Mouse (Mus musculus) liver, postnatal 0 days (tissue): Measurements from ENCODE around the gene Eefsec. TPM values are rescaled to one million over a fixed set of nuclear protein-coding genes. Genes with fewer than 3 reads are reported as not detected.
A peak's percentile ranks its signal among the peaks of the same experiment; 100 is the strongest.

Experiments
- ATAC-seq: fragments of 200-750 bp; cut with Nextera tagmentation; 2 replicates; pipeline ENCODE4 v1.8.0; 2017; ENCODE audit warnings: mild to moderate bottlenecking, moderate library complexity
- DNase-seq: peaks from one replicate; pipeline ENCODE4 v3.0.0-alpha.2; 2016
- H3K27ac ChIP-seq: fragments of 300-500 bp; sonication (generic); 2 replicates; pipeline ENCODE4 v1.5.1; 2014; ENCODE audit warnings: antibody characterized with exemption, moderate library complexity, mild to moderate bottlenecking, low read depth
- H3K27me3 ChIP-seq: fragments of 300-500 bp; sonication (generic); 2 replicates; pipeline ENCODE4 v1.6.1; 2014; ENCODE audit warnings: low read length, control low read depth, mixed read lengths; ENCODE audit not compliant: insufficient read depth
- H3K36me3 ChIP-seq: fragments of 300-500 bp; sonication (generic); replicated peaks from 2 replicates; pipeline ENCODE4 v1.6.1; 2014; ENCODE audit warnings: mild to moderate bottlenecking, control low read depth, low read length, moderate library complexity, mixed read lengths; ENCODE audit not compliant: insufficient read depth
- H3K4me1 ChIP-seq: fragments of 300-500 bp; sonication (generic); 2 replicates; pipeline ENCODE4 v1.6.1; 2014; ENCODE audit warnings: antibody characterized with exemption, mild to moderate bottlenecking, control low read depth; ENCODE audit not compliant: insufficient read depth
- H3K4me2 ChIP-seq: fragments of 300-500 bp; sonication (generic); 2 replicates; pipeline ENCODE4 v1.6.1; 2014; ENCODE audit warnings: low read depth, mild to moderate bottlenecking, low read length, moderate library complexity, mixed read lengths
- H3K4me3 ChIP-seq: fragments of 300-500 bp; sonication (generic); 2 replicates; pipeline ENCODE4 v1.5.1; 2014; ENCODE audit warnings: low read depth, low read length
- H3K9ac ChIP-seq: fragments of 300-500 bp; sonication (generic); replicated peaks from 2 replicates; pipeline ENCODE4 v1.6.1; 2014; ENCODE audit warnings: mild to moderate bottlenecking, moderate library complexity
- H3K9me3 ChIP-seq: fragments of 300-500 bp; sonication (generic); 2 replicates; pipeline ENCODE4 v1.6.1; 2016; ENCODE audit warnings: mild to moderate bottlenecking, control low read depth, low read length, mixed read lengths
- CTCF ChIP-seq: sonication (generic); IDR thresholded peaks from 2 replicates; pipeline ENCODE4 v1.5.1; 2016; ENCODE audit warnings: antibody characterized with exemption, low read depth
- EP300 ChIP-seq: IDR thresholded peaks from 2 replicates; pipeline ENCODE4 v1.6.1; 2016; ENCODE audit warnings: antibody characterized with exemption, low read depth, mild to moderate bottlenecking
- WGBS: fragments of 180-500 bp; shearing (Covaris S2); extraction: QIAGEN DNeasy Blood & Tissue Kit; methylation state at CpG from one replicate; pipeline ENCODE4 v1.1.7; 2014; ENCODE audit not compliant: insufficient replicate concordance; 5-methylcytosine and 5-hydroxymethylcytosine counted together
- polyA plus RNA-seq: library from polyadenylated mRNA; unstranded; fragments of >200 nt; fragmentation: Nextera tagmentation; extraction: Ambion mirVana; gene quantifications from 2 replicates; pipeline ENCODE4 v1.2.1, GENCODE M21; 2015

The Eefsec gene
- polyA plus RNA-seq, 1 experiment from 2014 or later: 19.1 TPM

DNA sequence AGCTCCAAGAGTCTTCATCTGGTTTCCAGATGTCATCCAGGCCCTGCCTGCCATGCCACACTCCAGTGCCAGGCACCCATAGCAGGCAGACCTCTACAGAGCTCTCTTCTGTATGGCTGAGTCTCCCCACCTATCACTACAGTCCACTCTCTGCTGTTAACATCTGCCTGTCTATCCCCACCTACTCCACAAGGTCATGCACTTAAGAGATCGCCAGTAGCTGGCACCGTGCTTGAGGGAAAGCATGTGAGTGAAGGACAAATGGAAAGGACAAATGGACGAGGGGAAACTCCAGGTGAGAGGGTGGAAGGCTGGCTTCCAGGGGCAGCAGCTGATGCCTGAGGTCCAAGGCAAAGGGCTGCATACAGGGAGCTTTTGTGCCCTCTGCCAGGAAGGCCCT is 90.5 kb downstream of the Eefsec start:
- ATAC-seq (no peak), DNase-seq (no peak)
- no peak overlapping the region for H3K27ac ChIP-seq
- no peak for TF ChIP-seq EP300
- no peak for TF ChIP-seq CTCF
- WGBS: 70% methylated on average over 3 of the region's 3 CpGs
- no peak overlapping the region for H3K9ac ChIP-seq
- no peak overlapping the region for H3K4me2 ChIP-seq
- no peak overlapping the region for H3K4me3 ChIP-seq
- no peaks in the 10 kb centered on the region for H3K36me3 ChIP-seq
- no peaks in the 10 kb centered on the region for H3K9me3 ChIP-seq
- no peaks in the 10 kb centered on the region for H3K4me1 ChIP-seq
- H3K27me3 ChIP-seq: no peaks in the 10 kb centered on the region

DNA sequence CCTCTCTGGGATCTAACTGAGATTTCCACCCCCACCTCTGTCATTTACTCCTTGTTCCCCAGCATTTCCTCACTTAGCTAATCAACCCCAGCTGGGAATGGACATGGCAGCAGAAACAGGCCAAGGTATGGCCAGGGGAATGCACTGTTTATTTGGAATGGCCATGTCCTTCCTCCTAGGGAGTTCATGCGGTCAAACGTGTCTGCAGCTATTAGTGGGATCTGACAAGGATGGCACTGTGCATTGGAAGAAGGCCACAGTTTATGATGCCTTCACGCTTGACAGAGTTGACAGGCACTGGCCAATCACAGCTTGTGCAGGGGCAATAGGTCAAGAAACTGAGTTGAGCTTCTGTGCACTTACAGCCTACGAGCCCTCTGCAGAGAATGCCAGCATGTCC is 93.8 kb downstream of the Eefsec start:
- TF ChIP-seq EP300: no peak
- TF ChIP-seq CTCF: no peak
- Histone ChIP-seq H3K27me3 (no peaks in the 10 kb centered on the region), H3K9ac (no peak overlapping the region), H3K4me3 (no peak overlapping the region), H3K9me3 (no peaks in the 10 kb centered on the region), H3K27ac (no peak overlapping the region), H3K4me2 (no peak overlapping the region), H3K4me1 (no peaks in the 10 kb centered on the region), H3K36me3 (no peaks in the 10 kb centered on the region; the same call in 1 of the 2 replicates)
- ATAC-seq (no peak), DNase-seq (no peak)
- 78% methylated on average over 4 of the region's 4 CpGs for WGBS

DNA sequence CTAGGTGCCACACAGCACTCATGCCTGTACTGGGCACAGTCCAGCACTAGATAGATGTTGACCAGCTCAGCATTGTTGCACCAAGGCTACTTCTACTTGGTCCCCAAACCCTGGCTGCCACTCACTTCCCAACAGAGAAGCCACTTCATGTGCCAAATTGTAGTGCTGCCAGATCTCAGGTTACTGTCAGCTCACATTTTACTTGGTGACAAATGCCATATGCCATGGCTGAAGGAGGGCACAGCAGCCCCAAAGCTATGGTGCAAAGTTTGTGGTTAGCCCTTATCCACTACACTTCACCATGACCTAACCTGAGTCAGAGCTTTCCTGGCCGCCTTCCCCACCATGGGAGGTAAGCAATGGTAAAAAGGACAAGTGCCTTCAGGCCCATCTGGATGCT is 99.6 kb downstream of the Eefsec start:
- no peak for DNase-seq
- no peak for ATAC-seq
- no peak for TF ChIP-seq EP300
- TF ChIP-seq CTCF: no peak

DNA sequence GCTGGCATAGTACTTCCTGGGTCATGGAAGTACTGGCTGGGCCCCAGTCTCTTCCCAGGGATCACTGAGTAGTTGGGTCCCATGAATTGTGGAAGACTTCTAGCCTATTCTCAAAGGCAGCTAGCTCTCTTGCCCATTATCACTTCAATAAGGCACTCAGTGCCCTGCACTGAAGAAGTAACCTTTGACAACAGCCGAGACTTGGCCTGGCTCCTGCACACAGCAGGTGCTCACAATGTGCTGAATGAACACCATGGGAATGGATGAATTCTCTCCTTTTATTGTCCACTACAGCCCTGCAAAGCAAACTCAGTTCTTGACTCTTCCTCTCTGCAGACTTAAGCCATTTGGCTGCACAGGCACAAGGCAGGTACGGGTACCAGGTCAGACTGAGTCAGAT is 101.0 kb downstream of the Eefsec start:
- Histone ChIP-seq H3K9me3 (no peaks in the 10 kb centered on the region), H3K4me1 (no peaks in the 10 kb centered on the region), H3K9ac (no peak overlapping the region), H3K27me3 (no peaks in the 10 kb centered on the region), H3K4me2 (no peak overlapping the region), H3K36me3 (peaks cover 5% of the 10 kb centered on the region; the same call in 1 of the 2 replicates), H3K27ac (no peak overlapping the region), H3K4me3 (no peak overlapping the region)
- DNase-seq (no peak), ATAC-seq (no peak)
- 85% methylated on average over 2 of the region's 2 CpGs for WGBS
- TF ChIP-seq CTCF (no peak), EP300 (no peak)

More for the DNA sequence above, 99.6 kb downstream of the Eefsec start:
- H3K4me2 ChIP-seq: no peak overlapping the region
- peaks cover 5% of the 10 kb centered on the region; the same call in 1 of the 2 replicates for H3K36me3 ChIP-seq
- no peak overlapping the region for H3K27ac ChIP-seq
- 91% methylated on average over 1 of the region's 1 CpGs for WGBS
- no peak overlapping the region for H3K9ac ChIP-seq
- H3K4me3 ChIP-seq: no peak overlapping the region
- H3K4me1 ChIP-seq: no peaks in the 10 kb centered on the region
- no peaks in the 10 kb centered on the region for H3K9me3 ChIP-seq
- H3K27me3 ChIP-seq: no peaks in the 10 kb centered on the region

DNA sequence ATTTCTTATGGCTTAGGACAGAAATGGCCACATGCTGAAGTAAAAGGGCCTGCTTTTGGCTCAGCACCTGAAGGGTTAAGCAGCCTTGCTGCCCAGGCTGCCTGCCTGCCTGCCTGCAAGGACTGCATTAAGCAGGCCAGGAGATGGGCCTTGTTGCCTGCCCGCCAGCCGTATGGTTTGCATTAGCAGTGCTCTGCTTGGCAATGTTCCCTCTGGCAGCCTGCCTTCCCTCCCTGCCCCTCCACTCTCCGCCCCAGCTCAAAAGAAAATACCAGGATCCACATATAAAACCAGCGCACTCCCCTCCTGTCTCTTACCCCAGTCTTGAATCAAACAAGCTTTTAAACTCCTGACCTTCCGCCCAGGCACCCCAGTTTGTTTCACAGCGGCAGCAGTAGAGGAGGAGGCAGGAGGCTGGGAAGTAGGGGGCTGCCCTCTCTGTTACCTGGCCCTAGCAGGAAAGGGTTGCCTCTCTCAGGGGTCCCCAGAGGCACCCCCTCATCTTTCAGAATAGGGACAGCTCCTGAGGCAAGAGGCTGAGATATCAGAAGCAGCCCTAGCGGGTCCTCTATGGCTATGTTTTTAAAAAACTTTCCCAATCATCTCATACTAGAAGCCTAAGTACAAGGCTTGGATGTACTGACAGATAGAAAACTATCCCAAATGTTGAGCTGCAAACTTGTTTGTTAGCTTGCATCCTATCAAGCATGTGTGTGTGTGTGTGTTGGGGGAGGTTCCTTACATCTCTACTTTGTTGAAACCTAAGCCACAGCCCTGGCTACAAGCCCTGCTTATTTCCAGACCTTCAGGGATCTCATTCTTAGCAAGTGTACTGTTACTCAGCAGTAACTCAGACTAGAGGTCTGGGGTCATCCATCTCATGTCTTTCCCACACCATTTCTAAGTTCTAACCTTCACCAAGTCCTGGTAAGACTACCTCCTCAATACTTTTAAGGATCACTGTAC is 102.6 kb downstream of the Eefsec start:
- Histone ChIP-seq H3K27me3 (no peaks in the 10 kb centered on the region), H3K36me3 (0 out of 2 replicates have a peak, but pooled peaks cover 5% of the 10 kb centered on the region), H3K9me3 (no peaks in the 10 kb centered on the region), H3K4me1 (no peaks in the 10 kb centered on the region), H3K27ac (no peak overlapping the region), H3K9ac (no peak overlapping the region), H3K4me3 (no peak overlapping the region), H3K4me2 (no peak overlapping the region)
- no peak for TF ChIP-seq EP300
- no peak for TF ChIP-seq CTCF
- 64% methylated on average over 7 of the region's 7 CpGs for WGBS
- peak; percentile 54 for DNase-seq
- no peak for ATAC-seq

DNA sequence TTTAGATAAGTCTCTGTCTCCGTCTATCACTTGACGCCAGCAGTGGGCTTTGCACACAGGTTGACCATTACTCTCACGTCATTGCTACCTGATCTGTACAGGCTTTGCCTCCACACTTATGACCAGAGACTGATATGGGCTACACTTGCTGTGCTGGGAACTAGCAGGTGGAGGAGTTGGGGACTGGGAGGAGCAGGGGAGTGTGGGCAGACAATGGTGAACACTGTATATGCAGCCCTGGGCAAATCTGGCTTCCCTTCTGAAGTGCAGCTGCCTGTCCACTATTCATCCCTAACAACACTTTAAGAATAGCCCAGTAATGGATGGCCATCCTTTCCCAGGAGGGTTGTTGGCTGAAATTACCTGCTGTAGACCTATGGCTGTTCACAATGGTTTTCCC is 103.4 kb downstream of the Eefsec start:
- DNase-seq (no peak), ATAC-seq (no peak)
- TF ChIP-seq CTCF (no peak), EP300 (no peak)

More for the DNA sequence above, 103.4 kb downstream of the Eefsec start:
- H3K27ac ChIP-seq: no peak overlapping the region
- H3K36me3 ChIP-seq: 0 out of 2 replicates have a peak, but pooled peaks cover 5% of the 10 kb centered on the region
- H3K4me2 ChIP-seq: no peak overlapping the region
- 85% methylated on average over 3 of the region's 3 CpGs for WGBS
- H3K9ac ChIP-seq: no peak overlapping the region
- H3K27me3 ChIP-seq: no peaks in the 10 kb centered on the region
- no peaks in the 10 kb centered on the region for H3K9me3 ChIP-seq
- H3K4me1 ChIP-seq: no peaks in the 10 kb centered on the region
- H3K4me3 ChIP-seq: no peak overlapping the region
